ENCODE assay signal across 8 mouse cellular contexts in the genomic region with DNA sequence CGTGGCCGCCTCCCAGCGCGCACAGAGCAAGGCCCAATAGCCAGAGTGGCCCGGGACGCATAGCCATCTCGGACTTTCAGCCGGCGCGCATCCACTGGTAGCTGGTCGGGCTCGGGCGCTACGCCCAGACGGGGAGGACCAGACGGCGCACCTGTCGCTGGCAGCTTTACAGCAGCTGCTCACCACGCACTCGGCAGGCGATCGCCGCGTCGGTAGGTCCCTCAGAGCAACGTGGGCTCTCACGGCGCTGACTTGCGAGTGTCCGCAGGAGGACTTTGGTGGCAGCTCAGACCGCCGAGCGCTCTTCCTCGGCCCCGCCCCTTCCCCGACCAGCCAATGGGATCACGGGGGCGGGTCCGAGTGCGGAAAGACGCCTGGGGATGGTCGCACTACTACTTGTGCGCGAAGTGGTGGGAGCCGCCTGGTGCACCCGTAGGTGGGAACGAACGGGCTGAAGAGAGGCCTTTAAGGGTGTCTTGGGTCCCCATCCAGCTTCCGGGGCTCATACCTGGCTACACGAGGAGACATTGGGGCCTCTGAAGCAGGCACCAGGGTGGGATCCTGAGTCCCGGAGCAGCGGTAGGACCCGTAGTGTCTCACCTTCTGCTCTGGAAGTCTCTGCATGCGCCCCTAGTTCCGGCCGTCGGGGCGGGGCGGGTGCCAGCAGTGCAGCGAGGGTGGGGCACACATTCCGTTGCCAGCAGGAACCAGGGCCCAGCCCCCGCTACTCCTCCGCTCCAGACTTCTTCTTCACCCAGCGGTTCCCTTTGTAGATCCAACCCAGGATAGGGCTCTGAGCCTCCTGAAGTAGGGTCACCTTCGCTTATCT. TPM values are rescaled to one million over a fixed set of nuclear protein-coding genes. Genes with fewer than 3 reads are reported as not detected.
A peak's percentile ranks its signal among the peaks of the same experiment; 100 is the strongest.
DNase-seq lines count a peak whose midpoint lies in the region; ATAC-seq and TF ChIP-seq lines count a peak whose summit lies in the region.

Bmp8a (minus strand) TSS at position 611 of the 829 bp plus-strand sequence.

- under 1% methylated on average over 65 of the region's 65 CpGs for WGBS in embryonic facial prominence, embryonic 13.5 days
- WGBS in heart, embryonic 12.5 days = under 1% methylated on average over 65 of the region's 65 CpGs
- WGBS in kidney, embryonic 15.5 days = under 1% methylated on average over 65 of the region's 65 CpGs

- no peak for TF ChIP-seq CTCF in C2C12 (IDR thresholded peaks at IDR 0.05; ENCODE audit: control insufficient read depth, insufficient read depth, insufficient read length)

- peak within 1 kb of the TSS; percentile 60 for H3K9ac ChIP-seq in embryonic facial prominence, embryonic 13.5 days
- H3K9ac ChIP-seq in heart, embryonic 12.5 days = peak within 1 kb of the TSS; percentile 53
- H3K9ac ChIP-seq in kidney, embryonic 15.5 days = peak within 1 kb of the TSS; percentile 38

- H3K4me2 ChIP-seq in embryonic facial prominence, embryonic 13.5 days = peak within 1 kb of the TSS; percentile 88
- peak within 1 kb of the TSS; percentile 97 for H3K4me2 ChIP-seq in heart, embryonic 12.5 days
- peak within 1 kb of the TSS; percentile 97 for H3K4me2 ChIP-seq in kidney, embryonic 15.5 days

- no peaks in the 10 kb centered on the region for H3K79me3 ChIP-seq in C2C12 (ENCODE audit: low read depth)

- H3K36me3 ChIP-seq in C2C12 (ENCODE audit: control insufficient read depth, insufficient read depth) = no peaks in the 10 kb centered on the region
- no peaks in the 10 kb centered on the region for H3K36me3 ChIP-seq in embryonic facial prominence, embryonic 13.5 days
- H3K36me3 ChIP-seq in heart, embryonic 12.5 days = no peaks in the 10 kb centered on the region
- no peaks in the 10 kb centered on the region; the same call in 1 of the 2 replicates for H3K36me3 ChIP-seq in kidney, embryonic 15.5 days

- H3K4me3 ChIP-seq in C2C12 (ENCODE audit: insufficient read depth, poor library complexity, severe bottlenecking) = no peak within 1 kb of the TSS
- peak within 1 kb of the TSS; percentile 53 for H3K4me3 ChIP-seq in embryonic facial prominence, embryonic 13.5 days
- peak within 1 kb of the TSS; percentile 57 for H3K4me3 ChIP-seq in heart, embryonic 12.5 days
- peak within 1 kb of the TSS; percentile 57 for H3K4me3 ChIP-seq in kidney, embryonic 15.5 days (replicated peaks)

- ATAC-seq in embryonic facial prominence, embryonic 13.5 days (ENCODE audit: insufficient number of reproducible peaks, insufficient read depth, low FRiP score, low TSS enrichment, low read depth) = peak; percentile 69
- peak; percentile 87 for ATAC-seq in heart, embryonic 12.5 days (ENCODE audit: insufficient number of reproducible peaks, low FRiP score)
- ATAC-seq in kidney, embryonic 15.5 days (replicated peaks; ENCODE audit: low FRiP score) = peak; percentile 93

- H3K27ac ChIP-seq in embryonic facial prominence, embryonic 13.5 days = no peak within 1 kb of the TSS
- no peak within 1 kb of the TSS for H3K27ac ChIP-seq in heart, embryonic 12.5 days (ENCODE audit: poor library complexity, severe bottlenecking)
- no peak within 1 kb of the TSS for H3K27ac ChIP-seq in kidney, embryonic 15.5 days

- no peaks in the 10 kb centered on the region for H3K79me2 ChIP-seq in C2C12 (ENCODE audit: control insufficient read depth, insufficient read depth)

- H3K27me3 ChIP-seq in C2C12 (ENCODE audit: control insufficient read depth, insufficient read depth, insufficient read length) = no peaks in the 10 kb centered on the region
- peaks cover 59% of the 10 kb centered on the region for H3K27me3 ChIP-seq in embryonic facial prominence, embryonic 13.5 days
- H3K27me3 ChIP-seq in heart, embryonic 12.5 days (replicated peaks) = peaks cover 36% of the 10 kb centered on the region
- H3K27me3 ChIP-seq in kidney, embryonic 15.5 days = peaks cover 51% of the 10 kb centered on the region

- peak; percentile 73 for DNase-seq in WW6 (ENCODE audit: low read depth, low spot score)
- DNase-seq in lung, postnatal 10 days = peak; percentile 79
- peak; percentile 11 for DNase-seq in ovary, postnatal 10 days (ENCODE audit: low spot score)
- DNase-seq in thymus, postnatal 36 days = peak; percentile 54 to 61

- H3K4me1 ChIP-seq in embryonic facial prominence, embryonic 13.5 days = peaks cover 16% of the 10 kb centered on the region
- peaks cover 11% of the 10 kb centered on the region; the same call in 1 of the 2 replicates for H3K4me1 ChIP-seq in heart, embryonic 12.5 days (replicated peaks)
- H3K4me1 ChIP-seq in kidney, embryonic 15.5 days = peaks cover 17% of the 10 kb centered on the region

- H3K9me3 ChIP-seq in embryonic facial prominence, embryonic 13.5 days = no peaks in the 10 kb centered on the region
- H3K9me3 ChIP-seq in heart, embryonic 12.5 days (replicated peaks) = no peaks in the 10 kb centered on the region
- H3K9me3 ChIP-seq in kidney, embryonic 15.5 days (replicated peaks) = no peaks in the 10 kb centered on the region

- peak within 1 kb of the TSS; percentile 62 for H3ac ChIP-seq in C2C12 (ENCODE audit: control insufficient read depth, insufficient read length, low read depth)

TF ChIP-seq in C2C12, 6 proteins besides CTCF, POLR2A, EP300 and RAD21:
- peak; percentile 44 for TF ChIP-seq MYOD1 (IDR thresholded peaks at IDR 0.05; ENCODE audit: control insufficient read depth, insufficient read length, low read depth)
- TF ChIP-seq MYOG (IDR thresholded peaks at IDR 0.05; ENCODE audit: control insufficient read depth, extremely low read depth, insufficient read length) = no peak
- TF ChIP-seq USF1 (IDR thresholded peaks at IDR 0.05; ENCODE audit: low read depth) = no peak

RNA-seq across cellular contexts. Expression of gene Bmp8a, which starts in this region (rescaled TPM):
- polyA plus RNA-seq in C2C12 (2012; fragmentation: generic; extraction: Trizol) = 0.14 TPM
- 0.59 and 1.3 TPM in 2 replicates for polyA plus RNA-seq in embryonic facial prominence, embryonic 13.5 days (2015; fragmentation: Nextera tagmentation; extraction: Ambion mirVana)
- 0.14 and 0.31 TPM in 2 replicates for polyA plus RNA-seq in heart, embryonic 12.5 days (2016; fragmentation: Nextera tagmentation; extraction: Ambion mirVana)
- 0.19 and 0.90 TPM in 2 replicates for polyA plus RNA-seq in kidney, embryonic 15.5 days (2015; fragmentation: Nextera tagmentation; extraction: Ambion mirVana)

Comparison
In these comparisons a context has a peak if more than half of its experiments do, and no peak if none do; other contexts are left out.
1. Peak in ATAC-seq, H3K4me3 ChIP-seq, H3K9ac ChIP-seq and H3K4me2 ChIP-seq in heart, embryonic 12.5 days; RNA of the gene not detected or under 1 TPM.
2. Peak in ATAC-seq, H3K4me3 ChIP-seq, H3K9ac ChIP-seq and H3K4me2 ChIP-seq in kidney, embryonic 15.5 days; RNA of the gene not detected or under 1 TPM.
3. DNase-seq: peak in every context shown above with its lines; median percentile 79 in lung, postnatal 10 days; 73 in WW6; 58 in thymus, postnatal 36 days; 11 in ovary, postnatal 10 days.